Mouse (Mus musculus) limb, embryonic 10.5 days (tissue): ENCODE measurements around the gene Dennd1c. TPM values are rescaled to one million over a fixed set of nuclear protein-coding genes. Genes with fewer than 3 reads are reported as not detected.

Experiments used
- DNase-seq: peaks from one replicate; pipeline ENCODE4 v3.0.0-alpha.2; 2017; ENCODE audit warnings: low spot score
- H3K27ac ChIP-seq: fragments of 300-500 bp; sonication (generic); 2 replicates; pipeline ENCODE4 v1.5.1; 2016; ENCODE audit warnings: mild to moderate bottlenecking
- H3K27me3 ChIP-seq: fragments of 300-500 bp; sonication (generic); 2 replicates; pipeline ENCODE4 v1.6.1; 2016; ENCODE audit warnings: low read depth, mild to moderate bottlenecking; ENCODE audit not compliant: poor library complexity, severe bottlenecking
- H3K36me3 ChIP-seq: fragments of 300-500 bp; sonication (generic); 2 replicates; pipeline ENCODE4 v1.6.1; 2016; ENCODE audit warnings: mild to moderate bottlenecking, moderate library complexity
- H3K4me1 ChIP-seq: fragments of 300-500 bp; sonication (generic); 2 replicates; pipeline ENCODE4 v1.6.1; 2016
- H3K4me3 ChIP-seq: fragments of 300-500 bp; sonication (generic); 2 replicates; pipeline ENCODE4 v1.5.1; 2016; ENCODE audit warnings: mild to moderate bottlenecking, moderate library complexity
- H3K9me3 ChIP-seq: fragments of 300-500 bp; sonication (generic); replicated peaks from 2 replicates; pipeline ENCODE4 v1.6.1; 2016; ENCODE audit warnings: mild to moderate bottlenecking
- WGBS: fragments of 180-500 bp; shearing (Covaris S2); methylation state at CpG from one replicate; pipeline ENCODE4 v1.1.7; 2016; 5-methylcytosine and 5-hydroxymethylcytosine counted together
- polyA plus RNA-seq: library from polyadenylated mRNA; unstranded; fragments of >200 nt; fragmentation: Nextera tagmentation; extraction: Ambion mirVana; gene quantifications from 2 replicates; pipeline ENCODE4 v1.2.1, GENCODE M21; 2016

Dennd1c gene
- polyA plus RNA-seq, result 0.66 and 0.97 TPM in 2 replicates

- WGBS, result 52% methylated on average over 6 of the region's 6 CpGs
- no peak within 1 kb of the TSS for H3K4me3 ChIP-seq
- DNase-seq, result no peak
- no peak within 1 kb of the TSS for H3K27ac ChIP-seq
- H3K27me3 ChIP-seq, result 0 out of 2 replicates have a peak, but pooled peaks cover 8% of the 10 kb centered on the region
- H3K9me3 ChIP-seq, result no peaks in the 10 kb centered on the region
- peaks cover 6% of the 10 kb centered on the region for H3K4me1 ChIP-seq
- H3K36me3 ChIP-seq, result no peaks in the 10 kb centered on the region
These were observed at the start of gene Dennd1c for GRCm38 (mm10) chr17:57078336-57078735. Dennd1c (minus strand) TSS chr17:57078514.

GRCm38 (mm10) chr17:57125853-57126622 is 47.7 kb upstream of the Dennd1c start:
- Histone ChIP-seq H3K27me3 (no peaks in the 10 kb centered on the region), H3K4me3 (no peak overlapping the region), H3K27ac (no peak overlapping the region), H3K36me3 (no peaks in the 10 kb centered on the region), H3K4me1 (no peaks in the 10 kb centered on the region), H3K9me3 (no peaks in the 10 kb centered on the region)
- WGBS, result 55% methylated on average over 3 of the region's 3 CpGs
- DNase-seq, result no peak

GRCm38 (mm10) chr17:57124792-57125191 is 46.5 kb upstream of the Dennd1c start:
- no peaks in the 10 kb centered on the region for H3K9me3 ChIP-seq
- 90% methylated on average over 4 of the region's 4 CpGs for WGBS
- H3K4me3 ChIP-seq, result no peak overlapping the region
- H3K27me3 ChIP-seq, result no peaks in the 10 kb centered on the region
- no peak overlapping the region for H3K27ac ChIP-seq
- H3K36me3 ChIP-seq, result no peaks in the 10 kb centered on the region
- no peaks in the 10 kb centered on the region for H3K4me1 ChIP-seq
- no peak for DNase-seq

- Histone ChIP-seq H3K27ac (no peak overlapping the region), H3K27me3 (no peaks in the 10 kb centered on the region), H3K36me3 (no peaks in the 10 kb centered on the region), H3K4me3 (no peak overlapping the region), H3K9me3 (no peaks in the 10 kb centered on the region), H3K4me1 (peaks cover 6% of the 10 kb centered on the region)
- WGBS, result 89% methylated on average over 11 of the region's 11 CpGs
- no peak for DNase-seq
These were observed 45.1 kb upstream of the Dennd1c start for GRCm38 (mm10) chr17:57123192-57124118.

GRCm38 (mm10) chr17:57121856-57122255 is 43.5 kb upstream of the Dennd1c start:
- Histone ChIP-seq H3K9me3 (no peaks in the 10 kb centered on the region), H3K4me1 (peaks cover 8% of the 10 kb centered on the region), H3K4me3 (no peak overlapping the region), H3K27me3 (no peaks in the 10 kb centered on the region), H3K27ac (no peak overlapping the region), H3K36me3 (no peaks in the 10 kb centered on the region)
- no peak for DNase-seq
- WGBS, result 77% methylated on average over 2 of the region's 2 CpGs

- Histone ChIP-seq H3K4me3 (0 out of 2 replicates have a peak overlapping the region, but pooled peaks have one; percentile 10), H3K9me3 (no peaks in the 10 kb centered on the region), H3K4me1 (peaks cover 8% of the 10 kb centered on the region), H3K27me3 (no peaks in the 10 kb centered on the region), H3K36me3 (no peaks in the 10 kb centered on the region), H3K27ac (no peak overlapping the region)
- 2% methylated on average over 11 of the region's 11 CpGs for WGBS
- peak; percentile 58 for DNase-seq
These were observed 40.4 kb upstream of the Dennd1c start for GRCm38 (mm10) chr17:57118524-57119349.

- H3K9me3 ChIP-seq, result no peaks in the 10 kb centered on the region
- H3K27ac ChIP-seq, result no peak overlapping the region
- WGBS, result 75% methylated on average over 2 of the region's 2 CpGs
- no peaks in the 10 kb centered on the region for H3K27me3 ChIP-seq
- H3K4me1 ChIP-seq, result peaks cover 8% of the 10 kb centered on the region
- DNase-seq, result no peak
- H3K4me3 ChIP-seq, result no peak overlapping the region
- H3K36me3 ChIP-seq, result no peaks in the 10 kb centered on the region
These were observed 38.5 kb upstream of the Dennd1c start for GRCm38 (mm10) chr17:57116801-57117200.

GRCm38 (mm10) chr17:57112768-57113474 is 34.6 kb upstream of the Dennd1c start:
- H3K9me3 ChIP-seq, result no peaks in the 10 kb centered on the region
- no peak for DNase-seq
- WGBS, result 86% methylated on average over 10 of the region's 10 CpGs
- H3K27me3 ChIP-seq, result no peaks in the 10 kb centered on the region
- H3K36me3 ChIP-seq, result no peaks in the 10 kb centered on the region
- H3K4me3 ChIP-seq, result no peak overlapping the region
- H3K27ac ChIP-seq, result no peak overlapping the region
- H3K4me1 ChIP-seq, result no peaks in the 10 kb centered on the region

GRCm38 (mm10) chr17:57110005-57110404 is 31.7 kb upstream of the Dennd1c start:
- no peak overlapping the region for H3K4me3 ChIP-seq
- H3K36me3 ChIP-seq, result peaks cover 5% of the 10 kb centered on the region
- H3K4me1 ChIP-seq, result peaks cover 20% of the 10 kb centered on the region
- no peaks in the 10 kb centered on the region for H3K9me3 ChIP-seq
- H3K27ac ChIP-seq, result no peak overlapping the region
- WGBS, result 96% methylated on average over 1 of the region's 1 CpGs
- peaks cover 7% of the 10 kb centered on the region; the same call in 1 of the 2 replicates for H3K27me3 ChIP-seq
- no peak for DNase-seq

- Histone ChIP-seq H3K27ac (no peak overlapping the region), H3K4me1 (peaks cover 28% of the 10 kb centered on the region)
- WGBS, result 47% methylated on average over 5 of the region's 5 CpGs
These were observed 30.4 kb upstream of the Dennd1c start for GRCm38 (mm10) chr17:57108666-57109171.

GRCm38 (mm10) chr17:57108040-57108665 is 29.8 kb upstream of the Dennd1c start:
- Histone ChIP-seq H3K9me3 (no peaks in the 10 kb centered on the region), H3K4me1 (peaks cover 28% of the 10 kb centered on the region), H3K4me3 (no peak overlapping the region), H3K27ac (no peak overlapping the region), H3K36me3 (peaks cover 5% of the 10 kb centered on the region), H3K27me3 (peaks cover 7% of the 10 kb centered on the region; the same call in 1 of the 2 replicates)
- DNase-seq, result no peak
- WGBS, result 75% methylated on average over 7 of the region's 7 CpGs

More at GRCm38 (mm10) chr17:57108666-57109171, 30.4 kb upstream of the Dennd1c start:
- no peaks in the 10 kb centered on the region for H3K9me3 ChIP-seq
- DNase-seq, result no peak
- H3K36me3 ChIP-seq, result peaks cover 5% of the 10 kb centered on the region
- H3K4me3 ChIP-seq, result no peak overlapping the region
- peaks cover 7% of the 10 kb centered on the region; the same call in 1 of the 2 replicates for H3K27me3 ChIP-seq
